Mouse (Mus musculus) limb, embryonic 14.5 days (tissue): ENCODE results near the gene Rps6kb1. TPM values are rescaled to one million over a fixed set of nuclear protein-coding genes. Genes with fewer than 3 reads are reported as not detected.
A peak's percentile ranks its signal among the peaks of the same experiment; 100 is the strongest.

Experiments
- ATAC-seq: fragments of 200-750 bp; cut with Nextera tagmentation; 2 replicates; pipeline ENCODE4 v1.8.0; 2017; ENCODE audit warnings: low read depth, moderate number of reproducible peaks, moderate TSS enrichment; ENCODE audit not compliant: low FRiP score
- DNase-seq: peaks from one replicate; pipeline ENCODE4 v3.0.0-alpha.2; 2015; ENCODE audit warnings: low spot score
- H3K27ac ChIP-seq: fragments of 300-500 bp; sonication (generic); replicated peaks from 2 replicates; pipeline ENCODE4 v1.5.1; 2014; ENCODE audit warnings: low read depth, mild to moderate bottlenecking, low read length, moderate library complexity, mixed read lengths
- H3K27me3 ChIP-seq: fragments of 300-500 bp; sonication (generic); 2 replicates; pipeline ENCODE4 v1.6.1; 2014; ENCODE audit warnings: low read length, mixed read lengths; ENCODE audit not compliant: control insufficient read depth, insufficient read depth
- H3K36me3 ChIP-seq: fragments of 300-500 bp; sonication (generic); 2 replicates; pipeline ENCODE4 v1.6.1; 2014; ENCODE audit warnings: mild to moderate bottlenecking, low read length, moderate library complexity, mixed read lengths; ENCODE audit not compliant: control insufficient read depth, insufficient read depth
- H3K4me1 ChIP-seq: fragments of 300-500 bp; sonication (generic); 2 replicates; pipeline ENCODE4 v1.6.1; 2014; ENCODE audit warnings: antibody characterized with exemption, low read length, mixed read lengths; ENCODE audit not compliant: control insufficient read depth, insufficient read depth
- H3K4me2 ChIP-seq: fragments of 300-500 bp; sonication (generic); replicated peaks from 2 replicates; pipeline ENCODE4 v1.6.1; 2014; ENCODE audit warnings: low read depth, mild to moderate bottlenecking, low read length, moderate library complexity; ENCODE audit not compliant: severe bottlenecking
- H3K4me3 ChIP-seq: fragments of 300-500 bp; sonication (generic); replicated peaks from 2 replicates; pipeline ENCODE4 v1.5.1; 2014; ENCODE audit warnings: low read length
- H3K9ac ChIP-seq: fragments of 300-500 bp; sonication (generic); 2 replicates; pipeline ENCODE4 v1.6.1; 2014; ENCODE audit warnings: mild to moderate bottlenecking, low read depth, low read length, moderate library complexity; ENCODE audit not compliant: severe bottlenecking
- H3K9me3 ChIP-seq: fragments of 300-500 bp; sonication (generic); 2 replicates; pipeline ENCODE4 v1.6.1; 2016; ENCODE audit warnings: low read length; ENCODE audit not compliant: control insufficient read depth
- POLR2A ChIP-seq: fragments of 200-500 bp; IDR thresholded peaks from 2 replicates; pipeline ENCODE4 v1.8.0; 2012; ENCODE audit warnings: inconsistent platforms, mild to moderate bottlenecking, moderate library complexity, borderline replicate concordance; ENCODE audit not compliant: insufficient read depth, insufficient read length; ENCODE audit errors: extremely low read depth
- WGBS: fragments of 180-500 bp; shearing (Covaris S2); extraction: QIAGEN DNeasy Blood & Tissue Kit; methylation state at CpG from one replicate; pipeline ENCODE4 v1.1.7; 2014; 5-methylcytosine and 5-hydroxymethylcytosine counted together
- polyA plus RNA-seq, 2 experiments: library from polyadenylated mRNA; depleted of rRNA in 1 of 2; stranded (reverse) in 1 of 2; unstranded in 1 of 2; fragments of >200 nt; fragmentation: Nextera tagmentation in 1 of 2; extraction: Ambion mirVana in 1 of 2; gene quantifications; 2 replicates each; pipeline versions ENCODE4 v1.2.1 to v1.2.3; 2012 to 2014

The Rps6kb1 gene
- polyA plus RNA-seq, 2 experiments = 33.5 to 59.4 TPM

DNA sequence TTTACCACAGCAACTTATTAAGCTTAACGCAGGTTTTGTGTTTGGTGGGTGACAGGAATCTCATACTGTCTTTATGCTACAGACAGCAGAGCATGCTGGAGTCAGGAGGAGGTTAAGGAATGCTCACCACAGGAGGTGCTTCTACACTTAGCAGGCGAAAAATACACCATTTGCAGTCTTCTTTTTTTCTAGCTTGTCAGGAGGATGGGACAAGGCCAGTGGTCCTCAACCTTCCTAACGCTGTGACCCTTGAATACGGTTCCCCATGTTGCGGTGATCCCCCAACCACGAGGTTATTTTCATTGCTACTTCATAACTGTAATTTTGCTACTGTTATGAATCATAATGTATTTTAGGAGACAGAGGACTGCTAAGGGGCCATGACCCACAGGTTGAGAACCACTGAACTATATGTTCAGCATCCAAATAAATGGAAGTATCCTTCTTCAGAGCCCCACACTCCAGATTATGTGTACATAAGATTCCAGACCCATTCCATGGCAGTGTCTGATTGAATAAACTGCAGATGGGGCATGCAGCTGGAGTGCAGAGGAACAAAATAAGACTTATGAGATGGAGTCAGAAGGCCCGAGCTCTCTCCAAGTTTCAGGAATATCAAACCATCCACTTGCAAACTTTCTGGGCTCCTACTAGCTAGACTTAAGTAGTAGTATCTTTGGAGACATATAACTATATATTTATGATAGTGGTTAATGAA lies 38.1 kb upstream of the Rps6kb1 start:
- no peak overlapping the region for H3K9ac ChIP-seq
- peaks cover 2% of the 10 kb centered on the region; the same call in 1 of the 2 replicates for H3K36me3 ChIP-seq
- no peak overlapping the region for H3K27ac ChIP-seq
- peaks cover 16% of the 10 kb centered on the region for H3K4me1 ChIP-seq
- no peak overlapping the region for H3K4me2 ChIP-seq
- DNase-seq (no peak), ATAC-seq (no peak)
- H3K27me3 ChIP-seq = no peaks in the 10 kb centered on the region
- no peaks in the 10 kb centered on the region for H3K9me3 ChIP-seq
- no peak for TF ChIP-seq POLR2A
- 88% methylated on average over 7 of the region's 7 CpGs for WGBS
- no peak overlapping the region for H3K4me3 ChIP-seq

DNA sequence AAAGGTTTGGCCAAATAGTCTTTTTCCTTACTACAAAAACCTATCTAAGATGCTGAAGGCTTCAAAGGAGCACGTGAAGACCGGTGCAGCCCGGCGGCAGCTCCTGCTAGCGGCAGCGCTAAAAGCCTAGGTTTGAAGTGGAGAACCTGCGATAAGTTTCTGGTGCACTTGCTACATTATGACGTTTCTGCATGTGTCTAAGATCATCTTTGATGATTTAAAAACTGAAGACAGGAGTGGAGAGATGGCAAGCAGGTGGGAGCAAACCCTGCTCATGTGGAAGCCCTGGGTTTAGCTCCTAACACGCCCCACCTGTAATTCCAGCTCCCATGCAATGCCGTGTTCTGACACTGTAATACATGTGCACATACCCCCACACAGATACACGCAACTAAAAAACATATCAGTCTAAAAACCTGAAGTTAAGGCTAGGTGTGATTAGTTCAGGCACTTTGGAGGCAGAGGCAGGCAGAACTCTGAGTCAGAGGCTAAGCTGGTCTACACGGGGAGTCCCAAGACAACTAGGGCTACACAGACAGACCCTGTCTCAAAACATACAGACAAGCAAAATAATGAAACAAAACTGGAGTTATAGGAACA lies 37.4 kb upstream of the Rps6kb1 start:
- no peak for DNase-seq
- H3K27me3 ChIP-seq = no peaks in the 10 kb centered on the region
- H3K4me3 ChIP-seq = no peak overlapping the region
- no peak overlapping the region for H3K4me2 ChIP-seq
- WGBS = 89% methylated on average over 12 of the region's 12 CpGs
- no peak overlapping the region; the same call in 1 of the 2 replicates for H3K27ac ChIP-seq
- H3K9ac ChIP-seq = no peak overlapping the region
- no peaks in the 10 kb centered on the region for H3K9me3 ChIP-seq
- no peak for ATAC-seq
- peaks cover 9% of the 10 kb centered on the region for H3K4me1 ChIP-seq
- no peak for TF ChIP-seq POLR2A
- H3K36me3 ChIP-seq = peaks cover 2% of the 10 kb centered on the region; the same call in 1 of the 2 replicates

- 58% methylated on average over 11 of the region's 11 CpGs for WGBS
- Histone ChIP-seq H3K9me3 (no peaks in the 10 kb centered on the region), H3K36me3 (peaks cover 2% of the 10 kb centered on the region; the same call in 1 of the 2 replicates), H3K4me2 (no peak overlapping the region), H3K4me1 (peaks cover 4% of the 10 kb centered on the region; the same call in 1 of the 2 replicates), H3K27ac (peak overlapping the region; percentile 35), H3K27me3 (no peaks in the 10 kb centered on the region), H3K9ac (peak overlapping the region; percentile 14; the same call in 1 of the 2 replicates), H3K4me3 (no peak overlapping the region)
- DNase-seq (no peak), ATAC-seq (peak; percentile 54; the same call in 1 of the 2 replicates)
- no peak for TF ChIP-seq POLR2A
These were observed 36.7 kb upstream of the Rps6kb1 start for GRCm38 (mm10) chr11:86581250-86581753.

DNA sequence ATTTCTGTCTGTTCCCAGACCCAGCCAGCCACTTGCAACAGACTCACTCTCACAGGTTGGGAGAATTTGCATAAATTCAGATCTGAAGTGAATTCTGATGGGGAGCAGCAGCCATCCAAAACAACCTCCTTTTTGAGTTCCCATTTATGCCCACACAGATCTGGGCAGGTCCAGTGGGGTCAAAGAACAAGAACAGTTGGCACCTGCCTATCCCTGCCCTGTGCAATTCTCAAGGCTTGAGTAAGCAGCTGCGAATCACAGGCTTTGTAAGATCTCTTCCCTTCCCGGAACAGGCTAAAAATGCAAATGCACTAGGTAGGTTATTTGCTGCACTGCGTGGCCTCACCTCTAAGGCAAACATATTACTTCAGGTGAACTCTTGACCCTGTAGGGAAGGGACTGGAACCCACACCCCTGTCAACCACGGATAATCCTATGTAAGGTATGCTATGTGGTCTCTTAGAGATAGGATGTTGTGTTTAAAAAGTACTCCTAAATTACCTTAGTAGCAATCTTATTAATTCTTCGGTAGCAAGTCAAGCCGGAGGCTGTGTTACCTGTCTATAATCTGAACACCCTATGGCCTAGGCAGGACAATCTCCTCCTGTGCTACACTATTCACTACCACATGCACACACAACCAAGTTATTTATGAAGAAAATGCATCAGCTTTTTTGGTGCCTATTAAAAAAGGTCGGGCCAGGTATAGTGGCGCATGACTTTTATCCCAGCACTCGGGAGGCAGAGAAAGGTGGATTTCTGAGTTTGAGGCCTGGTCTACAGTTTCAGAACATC lies 35.9 kb upstream of the Rps6kb1 start:
- WGBS = 87% methylated on average over 9 of the region's 9 CpGs
- peaks cover 2% of the 10 kb centered on the region; the same call in 1 of the 2 replicates for H3K36me3 ChIP-seq
- no peak for ATAC-seq
- H3K9me3 ChIP-seq = no peaks in the 10 kb centered on the region
- H3K27me3 ChIP-seq = no peaks in the 10 kb centered on the region
- TF ChIP-seq POLR2A = no peak
- H3K4me1 ChIP-seq = peaks cover 4% of the 10 kb centered on the region; the same call in 1 of the 2 replicates
- no peak for DNase-seq
- no peak overlapping the region for H3K4me3 ChIP-seq
- H3K9ac ChIP-seq = no peak overlapping the region
- no peak overlapping the region for H3K4me2 ChIP-seq
- H3K27ac ChIP-seq = no peak overlapping the region
